Mouse (Mus musculus): ENCODE results near the gene Jpt1. TPM values are rescaled to one million over a fixed set of nuclear protein-coding genes. Genes with fewer than 3 reads are reported as not detected.
"Not testable (repeated sequence)": the region's sequence is repeated elsewhere in the genome, so short reads cannot be mapped to it uniquely, and the experiment has no call there.

The Jpt1 gene
- polyA plus RNA-seq, 1 experiment from 2014 or later: 990 TPM

GRCm38 (mm10) chr11:115460976-115461375, 53.2 kb downstream of the Jpt1 start:
- ATAC-seq (ENCODE audit: low FRiP score) (no peak), DNase-seq (ENCODE audit: low spot score) (no peak)
- WGBS: 21% methylated on average over 8 of the region's 8 CpGs
- H3K27ac ChIP-seq (ENCODE audit: low read depth, low read length): no peak overlapping the region
- H3K27me3 ChIP-seq (ENCODE audit: control insufficient read depth, insufficient read depth, low read length): no peaks in the 10 kb centered on the region
- no peaks in the 10 kb centered on the region for H3K9me3 ChIP-seq (ENCODE audit: control insufficient read depth, low read length)
- no peak overlapping the region for H3K4me2 ChIP-seq (replicated peaks; ENCODE audit: low read depth, low read length)
- no peaks in the 10 kb centered on the region for H3K36me3 ChIP-seq (ENCODE audit: control insufficient read depth, insufficient read depth, low read length)
- no peak overlapping the region for H3K4me3 ChIP-seq (ENCODE audit: low read depth, low read length)
- H3K4me1 ChIP-seq (replicated peaks; ENCODE audit: control insufficient read depth, insufficient read depth, low read length): no peaks in the 10 kb centered on the region
- H3K9ac ChIP-seq (ENCODE audit: low read depth, low read length): no peak overlapping the region

GRCm38 (mm10) chr11:115457405-115457804, 56.8 kb downstream of the Jpt1 start:
- Histone ChIP-seq H3K27me3 (ENCODE audit: control insufficient read depth, insufficient read depth, low read length) (no peaks in the 10 kb centered on the region), H3K9ac (ENCODE audit: low read depth, low read length) (no peak overlapping the region), H3K27ac (ENCODE audit: low read depth, low read length) (no peak overlapping the region), H3K4me3 (ENCODE audit: low read depth, low read length) (no peak overlapping the region), H3K9me3 (ENCODE audit: control insufficient read depth, low read length) (no peaks in the 10 kb centered on the region), H3K4me1 (replicated peaks; ENCODE audit: control insufficient read depth, insufficient read depth, low read length) (no peaks in the 10 kb centered on the region), H3K36me3 (ENCODE audit: control insufficient read depth, insufficient read depth, low read length) (no peaks in the 10 kb centered on the region), H3K4me2 (replicated peaks; ENCODE audit: low read depth, low read length) (no peak overlapping the region)
- DNase-seq (ENCODE audit: low spot score): no peak
- WGBS: 40% methylated on average over 6 of the region's 6 CpGs
- ATAC-seq (ENCODE audit: low FRiP score): no peak

GRCm38 (mm10) chr11:115456182-115456581, 58.0 kb downstream of the Jpt1 start:
- Histone ChIP-seq H3K36me3 (ENCODE audit: control insufficient read depth, insufficient read depth, low read length) (no peaks in the 10 kb centered on the region), H3K4me2 (replicated peaks; ENCODE audit: low read depth, low read length) (no peak overlapping the region), H3K9ac (ENCODE audit: low read depth, low read length) (no peak overlapping the region), H3K4me3 (ENCODE audit: low read depth, low read length) (no peak overlapping the region), H3K27ac (ENCODE audit: low read depth, low read length) (no peak overlapping the region), H3K27me3 (ENCODE audit: control insufficient read depth, insufficient read depth, low read length) (no peaks in the 10 kb centered on the region), H3K9me3 (ENCODE audit: control insufficient read depth, low read length) (no peaks in the 10 kb centered on the region), H3K4me1 (replicated peaks; ENCODE audit: control insufficient read depth, insufficient read depth, low read length) (no peaks in the 10 kb centered on the region)
- 95% methylated on average over 5 of the region's 5 CpGs for WGBS
- ATAC-seq (ENCODE audit: low FRiP score) (no peak), DNase-seq (ENCODE audit: low spot score) (no peak)

GRCm38 (mm10) chr11:115455619-115456018, 58.6 kb downstream of the Jpt1 start:
- DNase-seq (ENCODE audit: low spot score): no peak
- Histone ChIP-seq H3K9ac (ENCODE audit: low read depth, low read length) (no peak overlapping the region), H3K4me3 (ENCODE audit: low read depth, low read length) (no peak overlapping the region), H3K27me3 (ENCODE audit: control insufficient read depth, insufficient read depth, low read length) (no peaks in the 10 kb centered on the region), H3K27ac (ENCODE audit: low read depth, low read length) (no peak overlapping the region), H3K36me3 (ENCODE audit: control insufficient read depth, insufficient read depth, low read length) (no peaks in the 10 kb centered on the region), H3K9me3 (ENCODE audit: control insufficient read depth, low read length) (no peaks in the 10 kb centered on the region), H3K4me2 (replicated peaks; ENCODE audit: low read depth, low read length) (no peak overlapping the region), H3K4me1 (replicated peaks; ENCODE audit: control insufficient read depth, insufficient read depth, low read length) (no peaks in the 10 kb centered on the region)
- WGBS: 86% methylated on average over 15 of the region's 15 CpGs
- no peak for ATAC-seq (ENCODE audit: low FRiP score)

GRCm38 (mm10) chr11:115454822-115455221, 59.4 kb downstream of the Jpt1 start:
- not testable (repeated sequence) for H3K27ac ChIP-seq (ENCODE audit: low read depth, low read length); H3K9me3 ChIP-seq (ENCODE audit: control insufficient read depth, low read length); DNase-seq (ENCODE audit: low spot score); ATAC-seq (ENCODE audit: low FRiP score); H3K4me1 ChIP-seq (replicated peaks; ENCODE audit: control insufficient read depth, insufficient read depth, low read length); H3K4me2 ChIP-seq (replicated peaks; ENCODE audit: low read depth, low read length); H3K4me3 ChIP-seq (ENCODE audit: low read depth, low read length); H3K27me3 ChIP-seq (ENCODE audit: control insufficient read depth, insufficient read depth, low read length); H3K36me3 ChIP-seq (ENCODE audit: control insufficient read depth, insufficient read depth, low read length); H3K9ac ChIP-seq (ENCODE audit: low read depth, low read length)
- 90% methylated on average over 6 of the region's 6 CpGs for WGBS

GRCm38 (mm10) chr11:115453306-115453705, 60.9 kb downstream of the Jpt1 start:
- H3K9me3 ChIP-seq (ENCODE audit: control insufficient read depth, low read length): no peaks in the 10 kb centered on the region
- no peak for DNase-seq (ENCODE audit: low spot score)

GRCm38 (mm10) chr11:115452281-115452860, 61.8 kb downstream of the Jpt1 start:
- Histone ChIP-seq H3K36me3 (ENCODE audit: control insufficient read depth, insufficient read depth, low read length) (no peaks in the 10 kb centered on the region), H3K4me3 (ENCODE audit: low read depth, low read length) (no peak overlapping the region), H3K9me3 (ENCODE audit: control insufficient read depth, low read length) (no peaks in the 10 kb centered on the region), H3K27me3 (ENCODE audit: control insufficient read depth, insufficient read depth, low read length) (no peaks in the 10 kb centered on the region), H3K9ac (ENCODE audit: low read depth, low read length) (no peak overlapping the region), H3K4me1 (replicated peaks; ENCODE audit: control insufficient read depth, insufficient read depth, low read length) (no peaks in the 10 kb centered on the region), H3K27ac (ENCODE audit: low read depth, low read length) (no peak overlapping the region), H3K4me2 (replicated peaks; ENCODE audit: low read depth, low read length) (no peak overlapping the region)
- ATAC-seq (ENCODE audit: low FRiP score) (no peak), DNase-seq (ENCODE audit: low spot score) (no peak)
- WGBS: 89% methylated on average over 7 of the region's 7 CpGs

More at GRCm38 (mm10) chr11:115453306-115453705, 60.9 kb downstream of the Jpt1 start:
- Histone ChIP-seq H3K27me3 (ENCODE audit: control insufficient read depth, insufficient read depth, low read length) (no peaks in the 10 kb centered on the region), H3K4me1 (replicated peaks; ENCODE audit: control insufficient read depth, insufficient read depth, low read length) (no peaks in the 10 kb centered on the region), H3K4me2 (replicated peaks; ENCODE audit: low read depth, low read length) (no peak overlapping the region), H3K36me3 (ENCODE audit: control insufficient read depth, insufficient read depth, low read length) (no peaks in the 10 kb centered on the region), H3K27ac (ENCODE audit: low read depth, low read length) (no peak overlapping the region), H3K4me3 (ENCODE audit: low read depth, low read length) (no peak overlapping the region), H3K9ac (ENCODE audit: low read depth, low read length) (no peak overlapping the region)
- ATAC-seq (ENCODE audit: low FRiP score): no peak
- 76% methylated on average over 4 of the region's 4 CpGs for WGBS

GRCm38 (mm10) chr11:115451781-115452241, 62.4 kb downstream of the Jpt1 start:
- H3K4me1 ChIP-seq (replicated peaks; ENCODE audit: control insufficient read depth, insufficient read depth, low read length): no peaks in the 10 kb centered on the region
- H3K4me3 ChIP-seq (ENCODE audit: low read depth, low read length): no peak overlapping the region
- DNase-seq (ENCODE audit: low spot score) (no peak), ATAC-seq (ENCODE audit: low FRiP score) (no peak)
- no peaks in the 10 kb centered on the region for H3K27me3 ChIP-seq (ENCODE audit: control insufficient read depth, insufficient read depth, low read length)
- 85% methylated on average over 8 of the region's 8 CpGs for WGBS
- H3K9me3 ChIP-seq (ENCODE audit: control insufficient read depth, low read length): no peaks in the 10 kb centered on the region
- no peak overlapping the region for H3K4me2 ChIP-seq (replicated peaks; ENCODE audit: low read depth, low read length)
- no peaks in the 10 kb centered on the region for H3K36me3 ChIP-seq (ENCODE audit: control insufficient read depth, insufficient read depth, low read length)
- no peak overlapping the region for H3K9ac ChIP-seq (ENCODE audit: low read depth, low read length)
- no peak overlapping the region for H3K27ac ChIP-seq (ENCODE audit: low read depth, low read length)

- whole genome bisulfite sequencing: 93% methylated on average over 7 of the region's 7 CpGs
- ATAC-seq (ENCODE audit: low FRiP score): no peak
- H3K4me3 ChIP-seq (ENCODE audit: low read depth, low read length): no peak overlapping the region
These were observed 64.0 kb downstream of the Jpt1 start for GRCm38 (mm10) chr11:115450176-115450575.

More at GRCm38 (mm10) chr11:115450176-115450575, 64.0 kb downstream of the Jpt1 start:
- Histone ChIP-seq H3K4me1 (replicated peaks; ENCODE audit: control insufficient read depth, insufficient read depth, low read length) (no peaks in the 10 kb centered on the region), H3K9ac (ENCODE audit: low read depth, low read length) (no peak overlapping the region), H3K36me3 (ENCODE audit: control insufficient read depth, insufficient read depth, low read length) (no peaks in the 10 kb centered on the region), H3K27me3 (ENCODE audit: control insufficient read depth, insufficient read depth, low read length) (no peaks in the 10 kb centered on the region), H3K4me2 (replicated peaks; ENCODE audit: low read depth, low read length) (no peak overlapping the region), H3K9me3 (ENCODE audit: control insufficient read depth, low read length) (no peaks in the 10 kb centered on the region), H3K27ac (ENCODE audit: low read depth, low read length) (no peak overlapping the region)
- DNase-seq (ENCODE audit: low spot score): no peak

Measured in hindbrain, embryonic 11.5 days (tissue).